Mouse (Mus musculus) E14TG2a.4 (cell line): ENCODE measurements around the gene Qrich2.

Experiments
- H3K27me3 ChIP-seq: 2 replicates; pipeline ENCODE4 v1.6.1; 2014; ENCODE audit warnings: low read length, control low read depth; ENCODE audit not compliant: insufficient read depth
- H3K36me3 ChIP-seq: 2 replicates; pipeline ENCODE4 v1.6.1; 2014; ENCODE audit warnings: low read length, control low read depth; ENCODE audit not compliant: insufficient read depth
- H3K4me1 ChIP-seq: replicated peaks from 2 replicates; pipeline ENCODE4 v1.6.1; 2014; ENCODE audit warnings: low read depth, low read length, control low read depth
- H3K4me3 ChIP-seq: replicated peaks from 2 replicates; pipeline ENCODE4 v1.5.1; 2014; ENCODE audit warnings: mild to moderate bottlenecking, low read length
- H3K9me3 ChIP-seq: 2 replicates; pipeline ENCODE4 v1.6.1; 2014; ENCODE audit warnings: low read length, control low read depth
- CTCF ChIP-seq: conservative IDR thresholded peaks from 2 replicates; pipeline ENCODE4 v1.5.1; 2014; ENCODE audit warnings: low read length
- NANOG ChIP-seq: IDR thresholded peaks from 2 replicates; pipeline ENCODE4 v1.6.1; 2014; ENCODE audit warnings: borderline replicate concordance, low read length, mixed read lengths
- POU5F1 ChIP-seq: IDR thresholded peaks from 2 replicates; pipeline ENCODE4 v1.6.1; 2014; ENCODE audit warnings: low read length, borderline replicate concordance

Gene Qrich2

GRCm38 (mm10) chr11:116394769-116395168, 71.3 kb downstream of the Qrich2 start:
- Histone ChIP-seq H3K9me3 (no peaks in the 10 kb centered on the region), H3K27me3 (no peaks in the 10 kb centered on the region), H3K4me1 (peaks cover 17% of the 10 kb centered on the region)

More at GRCm38 (mm10) chr11:116394769-116395168, 71.3 kb downstream of the Qrich2 start:
- no peaks in the 10 kb centered on the region; the same call in 1 of the 2 replicates for H3K36me3 ChIP-seq
- no peak overlapping the region for H3K4me3 ChIP-seq
- no peak for TF ChIP-seq CTCF
- TF ChIP-seq NANOG, result no peak
- no peak for TF ChIP-seq POU5F1
